Mouse (Mus musculus): Measurements from ENCODE around the gene Agfg2.
A peak's percentile ranks its signal among the peaks of the same experiment; 100 is the strongest.

Agfg2 gene

DNA sequence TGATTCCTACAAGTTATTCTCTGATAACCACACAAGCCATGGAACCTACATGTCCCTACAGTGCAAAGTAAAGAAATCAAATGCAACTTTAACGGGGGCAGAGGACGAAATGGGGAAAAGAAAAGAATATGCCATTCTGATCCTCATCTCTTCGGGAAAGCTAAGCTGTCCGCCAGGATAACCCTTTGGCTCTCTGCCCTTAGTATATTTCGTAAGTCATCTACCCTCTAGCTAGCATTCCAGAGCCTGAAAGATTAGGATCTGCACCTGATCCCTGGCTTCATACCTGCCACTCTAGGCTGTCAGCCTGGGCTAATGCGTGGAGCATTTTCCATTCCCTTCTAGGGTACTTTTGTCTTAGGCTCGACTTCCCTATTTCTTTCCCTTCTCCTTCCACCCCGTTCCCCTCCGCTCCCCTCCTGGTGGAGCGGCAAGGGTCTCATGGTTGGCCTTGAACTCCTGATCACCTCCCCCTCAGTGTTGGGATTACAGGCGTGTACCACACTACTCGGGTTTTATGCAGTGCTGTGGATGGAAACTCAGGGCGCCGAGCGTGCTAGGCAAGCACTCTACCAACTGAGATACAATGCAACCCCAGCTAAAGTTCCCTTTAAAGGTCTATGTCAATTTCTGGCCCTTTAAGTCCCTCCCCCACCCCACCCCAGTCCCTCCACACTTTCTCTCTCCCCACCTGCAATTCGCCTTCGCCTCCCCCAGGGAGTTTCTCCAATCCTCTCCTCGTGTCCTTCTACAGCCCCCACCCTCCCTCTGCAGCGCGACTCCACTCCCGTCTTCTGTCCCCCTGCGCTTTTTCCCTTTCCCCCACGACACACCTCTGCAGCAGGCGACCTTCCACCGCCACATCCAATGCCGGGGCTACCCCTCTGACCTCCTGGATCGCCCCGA, 885 bp downstream of the Agfg2 start:
- no peak for DNase-seq (ENCODE audit: low spot score in 2 of 2)

GRCm38 (mm10) chr5:137682526-137682925, 2.0 kb downstream of the Agfg2 start:
- no peak for DNase-seq (ENCODE audit: low spot score in 2 of 2)

GRCm38 (mm10) chr5:137679726-137680125, 4.8 kb downstream of the Agfg2 start:
- no peak for DNase-seq (ENCODE audit: low spot score in 2 of 2)

GRCm38 (mm10) chr5:137678736-137679135, 5.8 kb downstream of the Agfg2 start:
- no peak for DNase-seq (ENCODE audit: low spot score in 2 of 2)

GRCm38 (mm10) chr5:137677859-137678258, 6.7 kb downstream of the Agfg2 start:
- DNase-seq (ENCODE audit: low spot score in 2 of 2): no peak

GRCm38 (mm10) chr5:137674786-137675185, 9.7 kb downstream of the Agfg2 start:
- no peak for DNase-seq (ENCODE audit: low spot score in 2 of 2)

DNA sequence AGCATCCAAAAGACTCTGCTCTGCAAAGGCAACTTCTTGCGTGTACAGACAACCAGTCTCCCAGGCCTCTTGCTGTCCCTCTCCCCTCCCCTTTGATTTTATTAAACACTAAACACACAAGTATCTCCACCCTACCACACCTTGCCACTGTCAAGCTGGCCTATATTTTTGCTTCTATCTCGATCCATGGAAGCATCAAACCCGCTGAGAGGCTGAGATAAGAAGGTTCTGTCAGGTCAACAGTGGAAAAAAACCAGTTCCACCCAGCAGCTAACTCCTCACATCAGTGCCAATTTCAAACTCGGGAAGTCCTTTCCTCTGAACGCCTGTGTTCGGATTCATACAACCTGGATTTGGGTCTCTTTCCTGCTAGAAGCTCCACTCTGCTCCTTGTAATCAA, 11.5 kb downstream of the Agfg2 start:
- no peak for DNase-seq (ENCODE audit: low spot score in 2 of 2)

DNA sequence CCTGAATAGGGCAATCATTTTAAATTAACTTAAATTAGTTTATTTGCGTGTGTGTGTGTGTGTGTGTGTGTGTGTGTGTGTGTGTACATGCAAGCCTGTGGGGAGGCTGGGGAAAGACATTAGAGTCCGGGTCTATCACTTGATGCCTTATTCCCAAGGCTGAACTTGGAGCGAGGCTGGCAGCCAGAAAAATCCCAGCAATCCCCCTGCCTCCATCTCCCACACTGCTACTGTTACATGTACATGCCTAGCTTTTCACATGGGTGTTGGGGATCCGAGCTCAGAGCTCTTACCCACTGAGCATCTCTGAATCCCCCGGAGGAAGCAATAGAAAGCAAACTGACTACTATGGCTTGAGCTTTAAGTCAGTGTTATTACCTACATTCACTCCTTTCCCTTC, 12.2 kb downstream of the Agfg2 start:
- DNase-seq (ENCODE audit: low spot score in 2 of 2): no peak

GRCm38 (mm10) chr5:137671443-137672240, 12.9 kb downstream of the Agfg2 start:
- DNase-seq (ENCODE audit: low spot score in 2 of 2): peak in 1 of 2 experiments; percentile 51

DNA sequence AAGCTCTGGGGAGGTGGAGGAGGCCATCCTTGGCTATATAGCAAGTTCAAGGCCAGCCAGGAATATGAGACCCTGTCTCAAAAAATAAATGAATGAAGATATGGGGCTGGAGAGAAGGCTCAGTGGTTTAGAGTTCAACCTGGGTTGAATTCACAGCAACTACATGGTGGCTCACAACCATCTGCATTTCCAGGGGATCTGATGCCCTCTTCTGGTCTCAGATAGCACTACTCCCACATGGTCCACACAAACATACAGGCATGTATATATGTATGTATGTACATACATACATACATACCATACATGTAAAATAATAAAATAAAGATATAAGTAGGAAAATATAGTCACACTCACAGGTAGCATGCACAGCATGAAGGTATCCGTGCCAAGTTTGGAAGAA, 14.3 kb downstream of the Agfg2 start:
- DNase-seq (ENCODE audit: low spot score in 2 of 2): no peak

DNA sequence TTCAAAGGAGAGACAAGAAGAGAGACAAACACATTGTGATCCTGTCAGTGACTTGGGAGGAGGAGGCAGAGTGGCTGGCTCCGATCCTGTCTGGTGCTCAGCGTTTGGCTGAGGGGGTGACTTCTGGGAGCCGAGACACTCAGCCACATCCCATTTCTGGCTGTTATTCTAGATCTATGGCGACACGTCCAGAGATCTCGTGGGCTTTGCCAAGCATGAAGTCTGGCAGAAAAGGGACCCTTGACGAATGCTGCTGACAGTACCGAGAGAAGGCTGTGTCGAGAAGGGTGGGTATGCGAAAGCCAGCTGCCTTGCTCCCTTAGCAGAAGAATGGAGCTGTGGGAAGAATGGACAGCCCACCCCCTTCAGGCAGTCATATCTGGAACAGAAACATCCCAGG, 15.6 kb downstream of the Agfg2 start:
- no peak for DNase-seq (ENCODE audit: low spot score in 2 of 2)

DNA sequence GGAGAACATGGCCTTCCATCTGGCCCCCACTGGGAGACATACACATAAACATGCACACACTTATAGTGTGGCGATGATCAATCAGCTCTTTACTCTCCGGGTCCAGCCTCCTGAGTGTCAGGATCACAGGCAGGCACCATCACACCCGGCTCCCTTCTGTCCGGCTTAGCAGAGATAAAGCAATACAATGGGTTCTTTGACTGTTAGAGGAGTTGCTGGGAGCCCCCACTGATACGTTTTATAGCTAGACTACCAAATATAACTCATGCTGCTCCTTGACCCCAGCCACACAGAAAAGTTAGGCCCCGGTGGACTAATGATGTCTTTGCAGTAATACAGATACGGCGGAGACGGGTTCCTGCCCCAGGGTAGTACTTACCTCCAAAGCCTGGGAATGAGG, 21.5 kb downstream of the Agfg2 start:
- no peak for DNase-seq (ENCODE audit: low spot score in 2 of 2)

DNA sequence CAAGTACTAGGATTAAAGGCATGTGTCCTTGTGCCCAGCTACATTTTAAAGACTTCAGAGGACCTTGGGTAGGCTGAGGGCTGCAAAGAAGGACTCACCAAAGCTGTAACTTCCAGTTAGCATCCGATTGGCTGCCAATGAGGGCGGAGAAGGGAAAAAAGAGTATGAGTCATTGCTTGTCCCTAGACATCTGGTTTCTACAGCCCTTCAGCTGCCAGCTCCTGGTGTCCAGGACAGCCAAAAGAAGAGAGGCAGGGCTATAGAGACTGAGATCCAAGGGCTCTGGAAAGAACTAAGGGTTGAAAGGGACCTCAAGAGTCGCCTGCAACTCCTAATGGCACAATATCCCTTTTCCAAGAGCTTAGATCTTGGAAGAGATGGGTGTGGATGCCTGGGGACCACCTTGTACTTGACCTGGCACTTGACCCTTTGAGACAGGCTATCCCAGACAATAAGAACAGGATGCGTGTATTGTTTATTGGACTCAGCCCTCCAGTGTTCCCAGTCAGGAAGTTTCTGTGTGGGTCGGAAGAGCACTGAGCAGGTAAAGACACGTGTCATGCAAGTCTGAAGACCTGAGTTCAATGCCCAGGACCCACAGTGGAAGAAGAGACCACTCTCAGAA, 24.4 kb downstream of the Agfg2 start:
- no peak for DNase-seq (ENCODE audit: low spot score in 2 of 2)

DNA sequence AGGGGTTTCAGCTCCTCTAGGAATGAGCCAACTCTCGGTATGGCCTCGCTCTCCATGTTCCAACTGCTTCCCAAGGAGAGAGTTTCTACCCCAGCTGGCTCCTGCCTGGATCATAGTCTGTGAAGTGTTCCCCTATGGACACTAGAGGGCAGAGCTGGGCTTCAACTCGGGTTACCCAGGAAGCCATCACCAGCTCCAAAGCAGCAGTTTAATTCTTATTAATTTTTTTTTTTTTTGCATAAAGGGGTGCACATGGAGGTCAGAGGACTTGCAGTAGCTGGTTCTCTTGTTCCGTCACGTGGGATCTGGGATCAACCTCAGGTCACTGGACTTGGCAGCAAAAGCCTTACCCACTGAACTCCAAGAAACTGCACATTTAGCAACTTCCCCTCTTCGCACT, 27.5 kb downstream of the Agfg2 start:
- peak in 1 of 2 experiments; percentile 46 for DNase-seq (ENCODE audit: low spot score in 2 of 2)

- DNase-seq (ENCODE audit: low spot score in 2 of 2): no peak
Observed at GRCm38 (mm10) chr5:137654746-137655145, 29.8 kb downstream of the Agfg2 start.

DNA sequence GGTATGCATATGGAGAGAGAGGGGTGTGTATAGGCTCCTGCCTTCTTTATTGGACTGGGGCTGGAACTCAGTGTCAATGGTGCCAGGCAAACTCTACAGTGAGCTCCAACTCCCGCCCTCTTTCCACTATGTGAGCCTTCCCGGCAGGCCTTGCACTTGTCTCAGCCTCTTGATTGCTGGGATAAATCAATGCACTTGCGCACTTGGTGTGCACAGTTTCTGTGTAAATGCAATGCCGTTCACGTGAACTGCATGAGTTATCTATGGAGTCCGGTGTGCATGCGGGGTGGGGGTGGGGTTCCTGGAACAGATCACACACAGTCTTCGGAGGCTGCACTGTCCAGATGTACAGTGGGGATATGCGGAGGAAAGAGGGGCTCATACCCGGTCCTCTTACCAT, 31.2 kb downstream of the Agfg2 start:
- DNase-seq (ENCODE audit: low spot score in 2 of 2): no peak

- DNase-seq (ENCODE audit: low spot score in 2 of 2): no peak
Observed at GRCm38 (mm10) chr5:137652474-137652873, 32.1 kb downstream of the Agfg2 start.

- no peak for DNase-seq (ENCODE audit: low spot score in 2 of 2)
Observed at GRCm38 (mm10) chr5:137649669-137650571, 34.6 kb downstream of the Agfg2 start.

DNA sequence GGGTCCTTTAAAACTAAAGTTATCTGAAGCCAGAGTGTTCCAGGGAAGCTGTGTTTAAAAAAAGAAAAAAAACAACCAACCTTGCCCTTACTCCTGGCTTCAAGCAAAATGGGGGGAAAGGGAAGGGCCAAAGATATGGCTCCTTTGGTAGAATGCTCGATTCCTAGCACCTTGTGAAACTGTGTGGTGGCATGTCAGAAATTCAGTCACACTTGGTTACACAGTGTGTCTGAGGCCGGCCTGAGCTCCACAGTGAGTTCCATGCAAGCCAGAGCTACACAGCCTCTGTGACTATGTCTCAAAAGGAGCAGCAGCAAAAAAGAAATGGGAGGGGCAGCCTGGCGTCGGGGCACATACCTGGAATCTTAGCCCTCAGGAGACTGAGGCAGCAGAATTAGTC, 35.3 kb downstream of the Agfg2 start:
- no peak for DNase-seq (ENCODE audit: low spot score in 2 of 2)

DNA sequence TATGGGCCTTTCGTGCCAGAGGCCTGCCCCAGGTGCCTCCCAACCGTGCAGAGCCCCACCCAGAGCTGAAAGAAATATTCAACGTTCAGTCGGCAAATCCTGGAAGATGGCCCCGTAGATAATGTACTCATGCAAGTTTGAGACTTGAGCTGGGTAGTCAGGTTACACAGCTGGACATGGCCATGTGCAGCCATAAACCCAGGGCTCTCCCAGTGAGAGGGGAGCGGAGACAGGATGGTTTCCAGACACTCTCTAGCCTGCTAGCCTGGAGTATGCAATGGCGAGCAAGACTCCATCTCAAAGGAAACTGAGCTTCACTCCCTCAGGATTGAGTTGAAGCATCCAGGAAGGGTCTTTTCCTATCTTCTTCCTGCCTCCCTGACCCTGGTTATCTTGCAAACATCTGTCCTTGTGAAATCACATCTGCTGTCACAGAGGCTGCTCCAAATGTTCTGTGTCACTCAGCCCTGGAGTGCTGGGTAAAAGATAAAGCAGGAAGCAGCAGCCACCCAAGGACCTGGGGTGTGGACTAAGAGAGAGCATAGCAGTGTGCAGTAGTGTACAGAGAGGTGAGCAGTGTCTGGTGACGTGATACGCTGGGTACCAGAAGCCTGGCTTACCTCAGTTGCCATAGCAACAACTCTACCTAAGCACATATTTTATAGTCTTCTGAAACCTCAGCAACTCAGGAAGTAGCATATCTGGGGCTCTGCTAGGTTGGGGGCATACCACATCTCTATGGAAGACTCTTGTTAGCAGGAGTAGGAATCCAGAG, 36.5 kb downstream of the Agfg2 start:
- DNase-seq (ENCODE audit: low spot score in 2 of 2): no peak
